Mouse (Mus musculus) neural tube, embryonic 13.5 days (tissue): Measurements from ENCODE around the gene Cr1l. TPM values are rescaled to one million over a fixed set of nuclear protein-coding genes. Genes with fewer than 3 reads are reported as not detected.
A peak's percentile ranks its signal among the peaks of the same experiment; 100 is the strongest.

Experiments
- ATAC-seq: fragments of 200-750 bp; cut with Nextera tagmentation; 2 replicates; pipeline ENCODE4 v1.8.0; 2017; ENCODE audit warnings: low read depth, mild to moderate bottlenecking, moderate TSS enrichment, moderate library complexity
- H3K27ac ChIP-seq: fragments of 300-500 bp; sonication (generic); replicated peaks from 2 replicates; pipeline ENCODE4 v1.5.1; 2015; ENCODE audit warnings: moderate library complexity, mild to moderate bottlenecking, inconsistent platforms
- H3K27me3 ChIP-seq: fragments of 300-500 bp; sonication (generic); 2 replicates; pipeline ENCODE4 v1.6.1; 2015; ENCODE audit warnings: mild to moderate bottlenecking, inconsistent platforms
- H3K36me3 ChIP-seq: fragments of 300-500 bp; sonication (generic); 2 replicates; pipeline ENCODE4 v1.6.1; 2015; ENCODE audit warnings: mild to moderate bottlenecking, inconsistent platforms
- H3K4me1 ChIP-seq: fragments of 300-500 bp; sonication (generic); replicated peaks from 2 replicates; pipeline ENCODE4 v1.6.1; 2015; ENCODE audit warnings: inconsistent platforms
- H3K4me2 ChIP-seq: fragments of 300-500 bp; sonication (generic); 2 replicates; pipeline ENCODE4 v1.6.1; 2015; ENCODE audit warnings: inconsistent platforms, mild to moderate bottlenecking, moderate library complexity
- H3K4me3 ChIP-seq: fragments of 300-500 bp; sonication (generic); 2 replicates; pipeline ENCODE4 v1.5.1; 2015; ENCODE audit warnings: mild to moderate bottlenecking, inconsistent platforms
- H3K9ac ChIP-seq: fragments of 300-500 bp; sonication (generic); 2 replicates; pipeline ENCODE4 v1.6.1; 2015; ENCODE audit warnings: moderate library complexity, mild to moderate bottlenecking, inconsistent platforms
- H3K9me3 ChIP-seq: fragments of 300-500 bp; sonication (generic); 2 replicates; pipeline ENCODE4 v1.6.1; 2016; ENCODE audit warnings: inconsistent platforms
- WGBS: fragments of 180-500 bp; shearing (Covaris S2); methylation state at CpG from one replicate; pipeline ENCODE4 v1.1.7; 2015; 5-methylcytosine and 5-hydroxymethylcytosine counted together
- polyA plus RNA-seq: library from polyadenylated mRNA; unstranded; fragments of >200 nt; fragmentation: Nextera tagmentation; extraction: Ambion mirVana; gene quantifications from 2 replicates; pipeline ENCODE4 v1.2.1, GENCODE M21; 2015

The Cr1l gene
- polyA plus RNA-seq, 1 experiment from 2014 or later: 31.3 TPM

DNA sequence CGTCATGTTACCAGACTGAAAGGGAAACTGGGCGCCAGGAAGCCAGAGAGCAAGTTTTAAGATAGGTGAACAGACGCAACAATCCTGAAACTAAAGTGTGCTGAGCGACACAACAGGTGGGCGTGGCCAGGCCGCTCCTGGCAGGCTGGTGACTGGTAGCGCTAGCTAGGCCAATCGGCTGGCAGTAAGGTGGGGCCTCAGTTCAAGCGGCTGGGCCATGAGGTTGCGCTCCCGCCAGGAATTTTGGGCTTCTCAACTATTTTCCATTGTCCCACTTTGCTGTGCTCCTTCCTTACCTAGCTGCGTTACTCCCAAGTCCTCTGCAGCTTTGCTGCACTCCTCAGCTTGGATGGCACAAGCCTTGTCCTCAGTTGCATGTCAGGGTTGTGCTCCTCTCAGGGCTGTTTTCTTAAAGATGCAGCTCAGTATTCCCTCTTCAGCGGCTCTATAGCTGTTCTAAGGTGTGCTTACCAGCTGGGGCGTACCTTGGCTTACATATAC, 39.1 kb downstream of the Cr1l start, which contains the start of gene Cd46:
Cd46 (minus strand) TSS at position 30 of the 501 bp plus-strand sequence.
- 1% methylated on average over 14 of the region's 14 CpGs for WGBS
- Histone ChIP-seq H3K27me3 (no peaks in the 10 kb centered on the region), H3K4me3 (peak within 1 kb of the TSS; percentile 33), H3K27ac (no peak within 1 kb of the TSS), H3K9me3 (no peaks in the 10 kb centered on the region), H3K4me2 (peak within 1 kb of the TSS; percentile 60), H3K36me3 (peaks cover 1% of the 10 kb centered on the region; the same call in 1 of the 2 replicates), H3K4me1 (peaks cover 11% of the 10 kb centered on the region), H3K9ac (no peak within 1 kb of the TSS; the same call in 1 of the 2 replicates)
- peak; percentile 86 for ATAC-seq

DNA sequence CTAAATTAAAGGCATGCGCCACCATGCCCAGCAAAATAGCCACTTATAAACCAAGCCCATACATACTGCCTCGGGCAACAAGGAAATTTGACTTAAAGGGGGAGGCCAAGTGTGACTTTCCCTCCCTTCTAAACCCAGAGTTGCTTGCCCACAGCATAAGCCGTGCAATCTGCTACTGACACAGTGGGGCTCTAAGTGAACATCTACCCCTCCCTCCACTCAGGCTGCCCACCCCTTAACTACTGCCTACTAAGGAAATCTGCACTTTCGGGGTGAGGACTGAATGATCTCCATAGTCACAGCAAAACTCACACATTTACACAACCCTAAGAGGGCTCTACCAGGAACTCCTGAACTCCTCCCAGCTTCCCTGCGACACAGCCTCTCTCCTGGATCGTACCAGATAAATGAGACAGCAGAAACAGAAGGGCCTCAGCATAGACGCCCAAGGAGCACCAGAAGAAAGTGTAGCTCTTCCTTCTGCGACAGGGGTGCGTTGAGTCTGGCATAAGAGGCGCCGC, 39.6 kb downstream of the Cr1l start:
- H3K4me3 ChIP-seq: peak overlapping the region; percentile 33
- H3K9ac ChIP-seq: no peak overlapping the region; the same call in 1 of the 2 replicates
- peak overlapping the region; percentile 60 for H3K4me2 ChIP-seq
- H3K9me3 ChIP-seq: no peaks in the 10 kb centered on the region
- H3K27me3 ChIP-seq: no peaks in the 10 kb centered on the region
- 20% methylated on average over 11 of the region's 11 CpGs for WGBS
- no peaks in the 10 kb centered on the region for H3K36me3 ChIP-seq
- H3K4me1 ChIP-seq: peaks cover 11% of the 10 kb centered on the region
- peak; percentile 71 for ATAC-seq
- H3K27ac ChIP-seq: no peak overlapping the region

- no peak overlapping the region for H3K9ac ChIP-seq
Observed at GRCm38 (mm10) chr1:195082142-195082541, 49.2 kb downstream of the Cr1l start.

More at GRCm38 (mm10) chr1:195082142-195082541, 49.2 kb downstream of the Cr1l start:
- no peak overlapping the region for H3K4me3 ChIP-seq
- H3K9me3 ChIP-seq: no peaks in the 10 kb centered on the region
- no peak for ATAC-seq
- no peak overlapping the region for H3K4me2 ChIP-seq
- no peak overlapping the region for H3K27ac ChIP-seq
- no peaks in the 10 kb centered on the region for H3K27me3 ChIP-seq
- H3K36me3 ChIP-seq: no peaks in the 10 kb centered on the region
- no peaks in the 10 kb centered on the region for H3K4me1 ChIP-seq

Other genes starting within 250 kb of the Cr1l start
- 40.9 and 44.6 TPM in 2 replicates for gene Cd34, start 192.8 kb downstream of the Cr1l start, polyA plus RNA-seq
- 0.55 and 0.93 TPM in 2 replicates for gene Cd46, start 39.3 kb downstream of the Cr1l start, polyA plus RNA-seq
- gene Cr2, start 45.1 kb upstream of the Cr1l start, polyA plus RNA-seq: 0.04 and 0.21 TPM in 2 replicates